Mouse (Mus musculus): ENCODE data around the gene Marveld1.

DNA sequence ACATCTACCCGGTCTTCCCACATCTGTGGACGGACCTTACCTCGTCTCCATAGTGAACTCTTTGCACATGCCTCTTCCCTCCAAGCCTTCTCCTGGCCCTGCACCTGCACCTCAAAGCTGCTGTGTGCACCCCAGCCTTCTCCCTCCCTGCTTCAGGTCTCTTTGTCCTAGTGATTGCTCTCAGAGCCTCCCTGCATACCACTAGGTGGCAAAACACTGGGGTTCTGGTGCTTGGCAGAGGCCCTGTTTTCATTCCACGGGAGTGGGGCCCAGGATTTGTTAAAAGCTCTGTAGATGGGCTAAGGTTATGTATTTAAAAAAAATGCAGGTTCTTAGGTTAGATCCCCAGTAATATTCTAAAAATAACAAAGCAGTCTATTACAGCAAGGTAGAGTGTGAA, 49.9 kb downstream of the Marveld1 start:
- no peak for TF ChIP-seq CTCF (IDR thresholded peaks at IDR 0.05; ENCODE audit: low read depth, low read length)
- TF ChIP-seq POLR2AphosphoS5 (IDR thresholded peaks at IDR 0.05; ENCODE audit: insufficient replicate concordance, low read depth, low read length): no peak
- no peak for TF ChIP-seq GATA2 (IDR thresholded peaks at IDR 0.05; ENCODE audit: borderline replicate concordance, low read depth, low read length)

Data from G1E (cell line).